Mouse (Mus musculus) embryonic fibroblast, embryonic 13.5 days (primary cell): ENCODE results near the gene Crybb1. TPM values are rescaled to one million over a fixed set of nuclear protein-coding genes. Genes with fewer than 3 reads are reported as not detected.
A peak's percentile ranks its signal among the peaks of the same experiment; 100 is the strongest.

ENCODE experiments used
- H3K27ac ChIP-seq: 2 replicates; pipeline ENCODE4 v1.5.1; 2012; ENCODE audit warnings: low read length, control low read depth, inconsistent platforms; ENCODE audit not compliant: insufficient read depth
- H3K4me1 ChIP-seq: 2 replicates; pipeline ENCODE4 v1.6.1; 2011; ENCODE audit warnings: low read length; ENCODE audit not compliant: control insufficient read depth, insufficient read depth
- H3K4me3 ChIP-seq: 2 replicates; pipeline ENCODE4 v1.5.1; 2011; ENCODE audit warnings: mild to moderate bottlenecking, control low read depth, low read length; ENCODE audit not compliant: insufficient read depth
- CTCF ChIP-seq: IDR thresholded peaks from 2 replicates; pipeline ENCODE4 v1.5.1; 2011; ENCODE audit warnings: mild to moderate bottlenecking, control low read depth, low read length, moderate library complexity, borderline replicate concordance; ENCODE audit not compliant: insufficient read depth
- POLR2A ChIP-seq: IDR thresholded peaks from 2 replicates; pipeline ENCODE4 v1.6.1; 2011; ENCODE audit warnings: low read depth, mild to moderate bottlenecking, control low read depth, low read length, moderate library complexity
- polyA plus RNA-seq: library from polyadenylated mRNA; stranded (reverse); fragments of >200 nt; gene quantifications from 2 replicates; pipeline ENCODE4 v1.2.4, GENCODE M21; 2011; ENCODE audit warnings: low read depth; ENCODE audit not compliant: missing spikeins, insufficient read length

Crybb1 gene
- polyA plus RNA-seq, 1 experiment, result not detected

GRCm38 (mm10) chr5:112275021-112275804, 19.6 kb downstream of the Crybb1 start:
- H3K4me3 ChIP-seq, result no peak overlapping the region
- no peak overlapping the region for H3K27ac ChIP-seq
- peaks cover 7% of the 10 kb centered on the region; the same call in 1 of the 2 replicates for H3K4me1 ChIP-seq
- TF ChIP-seq CTCF, result no peak
- no peak for TF ChIP-seq POLR2A

DNA sequence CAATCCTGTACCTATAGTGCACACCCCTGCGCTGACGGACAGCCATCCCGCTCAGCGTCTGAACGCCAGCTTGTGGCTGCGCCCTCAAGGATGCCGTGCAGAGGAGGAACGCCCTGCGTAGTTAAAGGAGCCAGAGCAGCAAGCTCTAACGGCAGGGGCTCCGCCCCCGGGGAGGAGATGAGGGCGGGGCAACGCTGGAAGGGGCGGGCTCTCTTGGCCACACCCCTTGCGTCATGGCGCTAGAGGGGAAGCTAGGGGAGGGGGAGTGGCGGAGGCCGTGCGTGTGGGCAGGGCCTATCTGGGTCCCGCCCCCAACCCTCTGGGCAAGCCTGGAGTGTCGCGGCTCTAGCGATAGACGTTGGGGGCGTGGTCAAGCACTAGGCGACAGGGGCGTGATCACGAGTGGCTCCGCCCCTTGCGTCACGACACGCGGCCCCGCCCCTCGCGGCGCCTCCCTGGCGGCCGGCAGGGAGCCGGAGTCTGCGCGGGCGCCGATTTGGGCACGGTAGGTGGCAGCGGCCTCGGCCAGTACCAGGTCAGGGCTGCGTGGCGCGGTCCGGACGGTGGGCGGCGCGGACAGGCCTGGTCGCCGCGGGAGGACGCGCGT, 20.8 kb downstream of the Crybb1 start, which contains the start of gene Tpst2:
Tpst2 (plus strand) TSS at position 425 of the 607 bp plus-strand sequence.
- H3K4me1 ChIP-seq, result peaks cover 17% of the 10 kb centered on the region; the same call in 1 of the 2 replicates

DNA sequence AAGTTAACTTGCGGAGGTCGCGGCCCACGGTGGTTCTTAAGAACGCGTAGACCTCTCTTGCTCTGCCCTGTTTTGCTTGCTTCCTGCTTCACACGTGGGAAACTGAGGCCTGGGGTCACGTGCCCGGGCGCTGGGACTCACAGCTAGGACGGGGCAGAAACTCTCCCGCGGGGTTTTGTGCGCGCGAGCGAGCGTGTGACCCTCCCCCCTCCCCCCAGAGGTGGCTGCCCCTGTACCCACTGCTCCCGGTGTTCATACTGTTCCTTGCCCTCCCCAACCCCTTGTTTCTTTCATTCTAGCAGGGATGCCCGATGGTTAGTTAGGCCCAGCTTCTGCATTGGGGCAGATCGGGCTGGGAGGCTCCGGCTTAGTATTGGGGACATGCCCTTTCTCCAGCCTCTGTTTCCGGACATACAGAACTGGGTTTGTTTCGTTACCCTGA, 21.3 kb downstream of the Crybb1 start:
- Histone ChIP-seq H3K4me1 (peaks cover 22% of the 10 kb centered on the region; the same call in 1 of the 2 replicates), H3K4me3 (peak overlapping the region; percentile 91), H3K27ac (peak overlapping the region; percentile 66)
- TF ChIP-seq POLR2A (no peak), CTCF (no peak)

More for the DNA sequence above, 20.8 kb downstream of the Crybb1 start, which contains the start of gene Tpst2:
- TF ChIP-seq CTCF (no peak), POLR2A (peak; percentile 98)
- H3K4me3 ChIP-seq, result peak within 1 kb of the TSS; percentile 91
- peak within 1 kb of the TSS; percentile 66 for H3K27ac ChIP-seq

DNA sequence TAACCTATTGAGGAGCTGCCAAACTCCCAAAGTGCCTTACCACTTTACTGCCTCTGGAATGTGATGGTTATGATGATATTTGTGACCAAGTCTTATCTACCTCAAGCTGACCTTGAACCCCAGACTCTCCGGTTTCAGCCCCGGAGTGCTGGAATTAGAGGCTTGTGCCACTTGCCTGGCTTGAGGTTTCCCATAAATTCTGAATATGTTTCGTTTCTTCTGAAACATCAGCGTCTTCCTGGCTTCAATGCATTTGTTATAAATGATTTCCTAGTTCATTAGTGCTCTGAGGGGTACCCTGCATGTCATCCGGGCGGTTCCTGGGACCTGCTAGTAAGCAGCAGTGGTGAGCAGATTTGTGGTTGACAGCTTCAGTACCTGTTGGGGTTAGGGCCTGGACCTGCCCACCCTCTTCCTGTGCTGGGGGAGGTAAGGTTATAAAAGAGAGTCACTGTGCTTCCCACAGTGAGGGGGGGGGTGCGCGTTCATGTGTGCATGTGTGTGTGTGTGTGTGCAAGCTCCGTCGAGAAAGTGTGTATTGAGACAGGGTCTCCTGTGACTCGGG, 22.4 kb downstream of the Crybb1 start:
- TF ChIP-seq POLR2A (no peak), CTCF (no peak)
- H3K4me1 ChIP-seq, result peaks cover 25% of the 10 kb centered on the region; the same call in 1 of the 2 replicates
- peak overlapping the region; percentile 91 for H3K4me3 ChIP-seq
- H3K27ac ChIP-seq, result no peak overlapping the region

GRCm38 (mm10) chr5:112279181-112280021, 23.8 kb downstream of the Crybb1 start:
- TF ChIP-seq POLR2A (no peak), CTCF (no peak)
- no peak overlapping the region for H3K4me3 ChIP-seq
- H3K27ac ChIP-seq, result peak overlapping the region; percentile 57
- H3K4me1 ChIP-seq, result peaks cover 25% of the 10 kb centered on the region; the same call in 1 of the 2 replicates

GRCm38 (mm10) chr5:112280151-112280550, 24.5 kb downstream of the Crybb1 start:
- Histone ChIP-seq H3K4me1 (peaks cover 25% of the 10 kb centered on the region; the same call in 1 of the 2 replicates), H3K27ac (peak overlapping the region; percentile 57), H3K4me3 (no peak overlapping the region)
- no peak for TF ChIP-seq CTCF
- TF ChIP-seq POLR2A, result no peak

GRCm38 (mm10) chr5:112280863-112281660, 25.4 kb downstream of the Crybb1 start:
- H3K4me1 ChIP-seq, result peaks cover 25% of the 10 kb centered on the region; the same call in 1 of the 2 replicates
- H3K27ac ChIP-seq, result peak overlapping the region; percentile 57
- no peak for TF ChIP-seq CTCF
- TF ChIP-seq POLR2A, result no peak

DNA sequence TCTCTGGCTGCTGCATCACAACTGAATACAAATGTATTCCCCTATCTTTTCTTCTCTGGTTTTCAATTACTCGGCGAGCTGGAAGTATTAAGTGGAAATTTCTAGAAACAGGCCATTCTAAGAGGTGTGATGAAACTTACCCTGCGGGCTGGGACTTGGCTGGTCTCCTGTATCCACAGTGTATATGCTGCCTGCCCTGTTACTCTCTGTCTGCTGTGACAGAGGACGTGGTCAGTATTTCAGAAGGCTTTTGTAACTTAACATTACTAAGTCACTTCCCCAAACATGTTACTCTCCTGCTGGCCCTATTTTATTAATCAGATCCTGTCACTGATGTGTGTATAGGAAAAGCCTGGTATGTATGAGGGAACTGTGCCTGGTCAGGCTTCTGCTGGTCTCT, 26.1 kb downstream of the Crybb1 start:
- TF ChIP-seq CTCF (no peak), POLR2A (no peak)
- Histone ChIP-seq H3K4me1 (peaks cover 25% of the 10 kb centered on the region; the same call in 1 of the 2 replicates), H3K4me3 (no peak overlapping the region), H3K27ac (peak overlapping the region; percentile 5)

More at GRCm38 (mm10) chr5:112280863-112281660, 25.4 kb downstream of the Crybb1 start:
- H3K4me3 ChIP-seq, result no peak overlapping the region
